Mouse (Mus musculus): ENCODE data around the gene Zfp777.

Gene Zfp777

GRCm38 (mm10) chr6:48025905-48026660 is 22.6 kb downstream of the Zfp777 start:
- in situ Hi-C loops (cut with MseI, MboI), result no loop called here

DNA sequence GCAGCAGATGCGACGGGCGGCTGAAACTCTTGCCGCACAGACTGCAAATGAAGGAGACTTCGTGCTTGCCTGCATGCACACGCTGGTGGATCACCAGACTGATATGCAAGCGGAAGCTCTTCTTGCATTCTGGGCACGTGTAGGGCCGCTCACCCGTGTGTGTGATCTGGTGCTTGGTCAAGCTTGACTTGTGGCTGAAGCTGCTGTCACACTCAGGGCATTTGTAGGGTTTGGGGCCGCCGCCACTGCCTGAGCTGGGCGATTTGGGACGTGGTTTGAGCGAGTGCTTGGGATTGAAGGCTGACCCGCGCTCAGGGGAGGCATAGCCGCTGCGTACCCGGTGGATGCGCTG is 23.7 kb downstream of the Zfp777 start:
- in situ Hi-C loops (cut with MseI, MboI), result no loop called here

- in situ Hi-C loops (cut with MseI, MboI), result no loop called here
Observed at GRCm38 (mm10) chr6:48024330-48024993, 24.2 kb downstream of the Zfp777 start.

GRCm38 (mm10) chr6:48022672-48023071 is 26.0 kb downstream of the Zfp777 start:
- in situ Hi-C loops (cut with MseI, MboI), result no loop called here

DNA sequence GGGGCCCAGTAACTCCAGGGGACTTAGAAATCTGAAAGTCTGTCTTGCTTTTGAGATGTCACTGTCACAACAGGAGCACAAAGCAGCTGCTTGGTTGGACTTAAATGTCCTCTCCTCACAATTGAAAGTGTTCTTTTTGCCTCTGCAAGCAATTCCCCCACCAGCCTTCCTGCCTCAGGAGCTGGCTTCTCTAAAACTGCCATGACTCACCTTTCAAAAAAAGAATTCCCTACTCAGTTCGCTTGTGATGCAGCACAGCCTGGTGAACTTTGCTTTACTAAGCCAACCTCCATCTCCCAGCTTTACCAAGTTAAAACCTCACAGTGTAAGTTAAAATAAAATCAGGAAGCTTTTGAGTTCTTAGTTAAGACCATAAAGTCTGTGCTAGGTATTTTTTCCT is 27.0 kb downstream of the Zfp777 start:
- in situ Hi-C loops (cut with MseI, MboI), result no loop called here

DNA sequence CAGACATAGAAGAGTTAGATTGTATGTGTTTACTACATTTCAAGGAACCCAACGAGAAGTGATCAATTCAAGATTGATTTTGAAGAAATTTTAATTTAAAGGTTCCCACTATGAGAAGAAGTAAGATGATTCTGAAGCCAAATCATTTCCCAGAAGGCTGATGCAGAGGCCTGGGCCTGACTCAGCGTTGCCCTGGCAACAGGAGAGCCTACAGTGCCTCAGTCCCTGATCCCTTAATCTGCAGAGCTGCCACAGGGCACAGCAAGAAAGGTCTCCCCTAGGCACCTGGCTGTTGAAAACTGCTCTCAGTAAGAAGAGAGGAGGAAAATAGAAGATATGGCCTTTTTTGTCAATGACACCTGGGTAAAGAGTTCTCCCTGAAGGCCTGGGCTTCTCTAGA is 28.7 kb downstream of the Zfp777 start:
- in situ Hi-C loops (cut with MseI, MboI), result no loop called here

- in situ Hi-C loops (cut with MseI, MboI), result no loop called here
Observed at GRCm38 (mm10) chr6:48016841-48017240, 31.9 kb downstream of the Zfp777 start.

GRCm38 (mm10) chr6:48016090-48016521 is 32.6 kb downstream of the Zfp777 start:
- in situ Hi-C loops (cut with MseI, MboI), result no loop called here

DNA sequence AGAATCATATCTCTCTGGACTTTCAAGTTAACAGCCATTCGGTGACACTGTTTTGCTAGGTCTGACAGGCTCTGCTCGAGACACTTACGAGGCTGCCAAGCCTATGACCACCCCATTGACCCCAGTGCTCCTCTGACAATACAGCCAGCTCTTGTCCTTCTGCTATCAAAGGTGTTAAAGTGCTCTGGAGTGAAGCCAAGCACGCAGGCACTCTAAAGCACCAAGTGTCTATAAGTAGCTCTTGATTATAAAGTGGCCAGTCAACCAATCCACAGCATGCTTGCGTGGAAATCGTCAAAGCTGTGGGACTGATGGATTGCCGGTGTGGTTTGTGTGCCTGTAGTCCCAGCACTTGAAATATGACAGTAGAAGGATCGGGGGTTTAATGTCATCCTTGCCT is 38.0 kb downstream of the Zfp777 start:
- in situ Hi-C loops (cut with MseI, MboI), result no loop called here

GRCm38 (mm10) chr6:47995661-47996060 is 53.0 kb downstream of the Zfp777 start:
- in situ Hi-C loops (cut with MseI, MboI), result no loop called here

DNA sequence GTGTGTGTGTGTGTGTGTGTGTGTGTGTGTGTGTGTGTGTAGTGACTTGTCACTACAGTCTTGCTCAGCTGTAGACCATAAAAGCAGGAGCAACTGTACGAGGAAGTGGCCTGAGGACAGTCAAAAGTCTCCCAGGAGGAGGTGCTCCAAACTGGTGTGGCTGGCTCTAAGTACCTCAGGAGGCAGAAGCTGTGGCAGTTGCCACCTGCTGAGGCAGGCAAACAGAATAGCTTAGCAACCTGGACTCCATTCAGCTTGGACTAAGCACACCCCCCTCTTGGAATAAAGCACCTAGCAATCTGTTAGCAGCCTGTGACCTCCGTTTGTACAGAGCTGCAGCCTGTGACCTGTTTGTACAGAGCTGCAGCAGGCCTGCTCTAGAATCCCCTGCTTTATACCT is 64.8 kb downstream of the Zfp777 start:
- in situ Hi-C loops (cut with MseI, MboI), result no loop called here

- in situ Hi-C loops (cut with MseI, MboI), result no loop called here
Observed at GRCm38 (mm10) chr6:47978897-47979368, 69.8 kb downstream of the Zfp777 start.

- in situ Hi-C loops (cut with MseI, MboI), result no loop called here
Observed at GRCm38 (mm10) chr6:47974599-47974998, 74.1 kb downstream of the Zfp777 start.
